Mouse (Mus musculus) mature B cell (primary cell): ENCODE measurements around the gene Spock2.
"Not testable (repeated sequence)": the region's sequence is repeated elsewhere in the genome, so short reads cannot be mapped to it uniquely, and the experiment has no call there.

Experiments used
- in situ Hi-C: fragments of 300-500 bp; cut with MboI; formaldehyde crosslinking; loops from 2 replicates; pipeline ENCODE4 v1.14.3; 2019

Spock2 gene

DNA sequence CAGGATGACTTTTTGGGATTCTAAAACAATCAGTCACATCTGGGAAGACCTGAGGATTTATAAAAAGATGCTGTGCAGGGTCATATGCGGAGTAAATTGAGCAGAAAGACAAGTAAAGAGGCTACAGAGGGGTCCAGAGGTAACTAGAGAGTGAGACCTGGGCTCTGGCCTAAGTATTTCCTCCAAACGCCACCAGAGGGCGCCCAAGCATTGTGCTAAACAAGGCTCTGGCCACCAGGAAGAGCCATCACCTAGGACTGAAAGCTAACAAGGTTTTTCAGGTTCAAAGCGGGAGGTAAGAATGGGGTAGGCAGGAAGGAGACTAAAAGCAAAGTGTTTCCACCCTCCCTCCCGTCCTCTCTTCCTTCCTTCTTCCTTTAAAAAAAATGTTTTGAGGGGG is 42.1 kb downstream of the Spock2 start:
- in situ Hi-C loops = no loop called here

DNA sequence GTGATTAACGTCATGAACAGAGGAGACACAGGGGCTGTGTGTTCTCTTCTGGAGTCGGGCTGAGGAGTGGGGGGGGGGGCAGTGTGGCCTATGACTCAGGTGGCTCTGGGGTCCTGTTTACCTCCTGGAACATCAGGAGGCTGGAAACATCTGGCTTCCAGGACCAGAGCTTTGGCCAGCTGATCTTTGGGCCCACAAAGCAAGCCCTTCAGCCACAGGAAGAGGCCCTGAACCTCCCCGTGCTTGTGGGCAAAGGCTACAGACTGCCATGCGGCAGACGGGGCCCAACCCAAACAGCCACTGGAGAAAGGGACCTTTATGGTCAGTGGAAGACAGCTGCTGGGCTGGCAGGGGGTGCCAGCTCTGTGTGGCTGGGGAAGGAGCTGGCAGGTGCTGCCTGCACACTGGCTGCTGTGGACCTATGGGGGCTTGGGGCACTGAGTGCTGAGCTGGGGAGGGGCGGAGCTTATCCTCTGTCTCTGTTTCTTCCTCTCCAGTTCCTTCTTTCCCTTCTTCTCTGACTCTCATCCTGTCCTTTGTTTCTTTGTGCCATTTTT is 45.2 kb downstream of the Spock2 start:
- in situ Hi-C loops = no loop called here

DNA sequence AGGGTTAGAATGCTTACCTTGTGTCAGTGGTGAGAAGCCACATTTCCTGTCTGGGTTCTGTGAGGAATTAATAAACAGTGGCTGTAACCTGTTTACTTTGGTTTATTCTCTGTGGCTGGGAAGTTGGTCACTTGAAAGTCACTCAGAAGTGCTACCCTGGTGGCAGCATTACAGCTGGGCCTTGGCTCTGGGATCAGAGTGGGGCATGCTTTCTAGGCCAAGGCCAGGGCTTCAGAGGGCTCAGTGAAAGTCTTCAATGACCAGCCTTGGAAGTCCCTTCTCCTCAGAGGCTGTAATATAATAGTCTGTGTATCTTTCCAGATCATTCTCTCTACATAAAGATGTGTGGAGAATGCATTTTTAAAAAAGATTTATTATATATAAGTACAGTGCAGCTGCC is 50.0 kb downstream of the Spock2 start:
- in situ Hi-C loops = loop anchor here (5.0 kb wide), 1 partner anchor 61 kb away; the partner anchor contains the start of gene Chst3

DNA sequence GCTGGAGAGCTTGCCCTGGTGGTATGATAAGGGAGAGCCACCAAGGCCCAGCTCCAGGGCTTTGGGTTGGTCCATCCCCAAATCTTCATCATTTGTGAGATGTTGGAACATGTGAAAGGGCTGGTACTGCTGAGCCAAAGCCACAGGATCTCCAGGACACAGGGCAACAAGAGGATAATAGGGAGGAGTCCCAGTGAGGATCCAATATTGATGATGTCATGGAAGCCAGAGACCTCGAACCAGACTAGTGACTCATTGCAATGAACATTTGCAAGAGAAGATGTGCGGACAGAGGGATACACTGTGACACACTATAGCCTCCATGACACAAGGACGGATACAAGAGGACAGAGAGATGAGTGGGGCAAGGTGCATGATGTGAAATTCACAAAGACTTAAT is 52.1 kb downstream of the Spock2 start:
- in situ Hi-C loops = loop anchor here (5.0 kb wide), 1 partner anchor 59 kb away; the partner anchor contains the start of gene Chst3

DNA sequence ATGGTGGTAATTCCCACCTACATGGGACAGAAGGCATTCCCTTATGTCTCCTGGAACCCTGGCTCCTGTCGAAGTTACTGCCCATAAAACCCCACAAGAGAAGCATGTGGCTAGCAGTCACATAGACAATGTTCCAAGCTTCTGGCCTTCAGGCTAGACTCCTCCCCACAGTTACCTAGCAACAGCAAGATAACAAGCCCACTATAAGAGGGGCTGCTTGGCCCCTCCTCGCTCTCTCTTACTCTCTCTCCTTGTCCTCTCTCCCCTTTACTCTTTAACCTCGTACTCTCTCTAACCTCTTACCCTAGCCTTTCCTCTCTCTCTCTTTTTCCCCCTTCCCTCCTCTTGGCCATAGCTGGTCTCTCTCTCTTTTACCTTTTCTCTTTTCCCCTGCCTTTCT is 55.4 kb downstream of the Spock2 start:
- in situ Hi-C loops = not testable (repeated sequence)

DNA sequence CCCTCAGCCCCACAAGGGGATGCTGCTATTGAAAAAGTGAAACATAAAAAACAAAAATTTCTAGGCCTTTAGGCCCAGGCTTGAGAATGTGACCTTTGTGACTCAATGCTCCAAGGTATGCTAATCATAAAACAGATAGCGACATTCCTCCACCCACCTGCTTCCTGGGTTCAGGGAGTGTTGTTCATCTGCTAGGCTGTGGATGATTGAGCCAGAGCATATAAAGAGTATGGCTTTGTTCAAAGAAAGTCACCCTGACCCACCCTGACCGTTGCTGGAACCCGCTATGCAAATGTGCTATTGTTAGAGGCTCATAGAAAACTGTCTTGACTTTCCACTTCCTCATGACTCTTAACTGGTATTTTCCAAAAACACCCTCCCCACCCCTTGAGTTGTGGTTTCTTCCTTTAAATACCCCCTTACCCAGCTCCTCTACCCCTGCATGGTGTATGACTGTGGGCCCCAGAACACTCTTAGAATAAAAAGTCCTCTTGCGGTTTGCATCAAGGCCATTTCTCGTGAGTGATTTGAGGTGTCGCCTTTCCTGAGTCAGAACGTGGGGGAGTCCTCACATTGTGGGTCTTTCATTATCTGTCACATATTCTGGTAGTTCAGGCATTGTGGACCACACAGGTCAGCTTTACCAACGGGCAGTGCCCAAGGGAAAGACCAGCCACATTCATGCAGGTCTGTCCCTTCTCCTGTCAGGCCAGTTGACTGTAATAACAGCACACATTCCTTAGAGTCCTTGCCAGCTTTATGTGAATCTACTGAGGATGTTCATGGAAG is 56.4 kb downstream of the Spock2 start:
- in situ Hi-C loops = not testable (repeated sequence)

DNA sequence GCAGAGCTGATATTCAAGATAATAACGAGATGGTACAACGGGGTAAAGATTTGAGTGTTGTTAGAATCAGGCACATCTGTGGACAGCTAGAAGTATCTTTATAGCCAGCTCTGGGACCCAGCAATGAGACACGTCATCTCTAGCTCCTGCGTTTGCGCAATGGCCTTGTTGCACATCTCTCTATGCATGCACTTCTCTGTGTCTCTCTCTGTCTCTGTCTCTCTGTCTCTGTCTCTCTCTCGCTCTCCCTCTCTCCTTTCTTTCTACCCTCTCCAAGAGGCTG is 56.9 kb downstream of the Spock2 start:
- in situ Hi-C loops = no loop called here

DNA sequence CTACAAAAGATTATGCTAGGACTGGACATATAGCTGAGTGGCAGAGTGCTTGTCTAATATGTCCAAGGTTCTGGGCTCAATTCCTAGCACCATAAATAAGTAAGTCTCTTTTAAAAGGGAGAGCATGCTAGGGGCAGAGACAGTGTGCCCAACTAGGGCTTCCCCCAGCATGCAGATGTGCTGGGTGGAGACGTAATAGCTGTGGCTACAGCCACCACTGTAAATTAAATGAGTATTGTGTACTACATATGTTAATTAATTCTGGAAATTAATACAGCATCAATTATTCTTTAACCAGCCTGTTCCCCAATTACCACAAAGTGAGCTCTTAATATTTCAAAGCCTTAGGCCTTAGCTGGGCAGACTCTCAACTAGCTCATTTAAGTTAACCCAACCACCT is 58.9 kb downstream of the Spock2 start:
- in situ Hi-C loops = no loop called here

DNA sequence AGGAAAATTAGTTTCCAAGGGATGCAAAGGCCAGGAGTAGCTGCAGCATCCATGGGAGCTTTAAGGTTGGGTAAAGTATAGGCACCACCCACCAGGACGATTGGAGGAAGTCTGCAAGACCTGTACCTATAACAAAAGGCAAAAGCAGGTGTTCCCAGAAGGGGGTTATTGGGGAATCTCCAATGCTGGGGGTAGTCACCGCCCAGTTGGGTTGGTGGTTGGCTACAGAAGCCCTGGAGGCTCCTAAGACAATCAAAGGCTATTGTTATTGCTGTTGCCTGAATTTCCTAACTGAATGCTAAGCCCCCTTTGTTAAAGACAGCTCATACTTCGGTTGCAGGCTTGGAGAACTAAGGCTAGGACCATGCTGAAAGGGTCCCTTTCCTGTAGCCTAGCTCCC is 60.0 kb downstream of the Spock2 start:
- in situ Hi-C loops = no loop called here

DNA sequence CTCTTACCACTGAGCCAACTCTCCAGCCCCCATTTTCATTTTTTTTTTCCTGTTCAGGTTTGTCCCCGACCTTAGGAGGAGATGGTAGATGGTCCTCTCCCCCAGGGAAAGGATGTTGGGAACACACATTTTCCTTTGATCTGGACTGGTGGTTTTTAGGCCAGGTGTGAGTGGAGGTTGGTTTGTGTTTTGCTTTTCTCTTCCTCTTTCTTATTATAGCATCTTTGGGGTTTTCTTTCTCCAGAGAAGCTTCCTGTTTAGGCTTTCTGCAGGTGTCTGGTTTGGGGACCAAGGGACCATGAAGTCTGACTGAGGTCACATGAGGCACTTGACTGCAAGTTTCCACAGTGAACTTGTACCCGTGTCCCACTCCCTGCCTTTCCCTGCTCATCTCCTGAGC is 62.3 kb downstream of the Spock2 start:
- in situ Hi-C loops = no loop called here

DNA sequence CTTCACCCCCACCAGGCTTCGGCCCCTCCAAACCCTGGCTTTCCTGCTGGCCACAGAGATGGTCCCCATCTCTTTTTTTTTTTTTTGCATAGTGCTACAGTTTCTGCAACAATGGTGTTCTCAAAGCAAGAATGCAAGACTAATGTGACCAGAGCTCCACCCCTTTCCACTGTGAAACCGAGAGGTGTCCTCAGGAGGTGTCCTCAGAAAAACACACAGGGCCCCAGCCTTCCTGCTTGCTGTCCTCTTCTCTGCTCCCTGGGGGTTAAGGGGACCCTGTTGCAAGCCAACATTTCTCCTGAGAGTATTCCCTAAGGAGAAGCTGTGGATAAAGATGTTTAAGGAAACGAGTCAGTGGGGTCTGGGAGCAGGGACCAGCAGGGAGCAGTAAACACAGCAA is 62.9 kb downstream of the Spock2 start:
- in situ Hi-C loops = no loop called here

DNA sequence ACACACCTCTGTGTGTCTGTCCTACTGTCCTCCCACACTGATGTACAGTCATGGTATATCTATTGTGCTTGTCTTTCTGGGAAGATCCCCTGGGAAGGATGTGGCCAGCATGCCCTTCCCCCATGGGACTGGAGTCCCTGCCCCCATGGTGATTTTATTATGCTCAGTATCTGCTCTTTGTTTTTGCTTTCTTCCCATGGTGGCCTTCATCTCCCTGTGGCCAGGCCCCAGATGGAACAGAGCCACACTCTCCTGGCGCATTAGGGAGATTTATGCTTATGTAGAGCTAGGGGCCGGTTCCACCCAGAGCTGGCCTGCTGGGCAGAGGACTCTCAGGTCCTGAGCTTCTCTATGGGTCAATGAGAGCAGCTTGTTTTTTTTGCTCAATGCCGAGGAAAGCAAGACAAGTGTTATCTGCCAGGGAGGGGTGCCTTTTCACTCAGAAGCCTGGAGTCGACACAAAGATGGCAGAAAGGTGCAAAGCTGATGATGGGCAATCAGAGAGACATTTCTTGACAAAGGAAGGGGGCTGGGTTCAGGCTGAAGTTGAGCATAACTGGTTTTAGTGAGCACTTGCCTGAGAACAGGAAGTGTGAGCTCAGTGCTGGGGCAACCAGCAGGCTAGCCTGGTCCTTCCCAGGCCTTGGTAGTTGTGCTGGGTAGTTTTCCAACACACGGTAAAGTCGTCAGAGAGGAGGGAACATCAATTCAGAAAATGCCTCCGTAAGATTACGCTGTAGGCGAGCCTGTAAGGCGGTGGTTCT is 64.5 kb downstream of the Spock2 start:
- in situ Hi-C loops = no loop called here

DNA sequence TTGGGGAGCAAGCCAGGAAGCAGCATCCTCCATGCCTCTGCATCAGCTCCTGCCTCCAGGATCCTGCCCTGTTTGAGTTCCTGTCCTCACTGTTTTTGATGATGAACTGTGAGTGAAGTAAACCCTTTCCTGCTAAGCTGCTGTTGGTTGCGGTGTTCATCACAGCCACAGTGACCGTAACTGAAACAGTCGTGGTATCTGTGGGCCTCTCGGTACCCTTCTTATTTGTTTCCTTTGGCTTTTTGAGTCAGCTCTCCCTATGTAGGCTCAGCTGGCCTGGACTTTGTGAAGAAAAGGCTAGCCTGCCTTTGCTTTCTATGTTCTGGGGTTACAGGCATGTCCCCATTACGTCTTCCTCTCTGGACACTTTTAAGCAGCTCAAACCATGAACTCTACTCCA is 65.3 kb downstream of the Spock2 start:
- in situ Hi-C loops = no loop called here

DNA sequence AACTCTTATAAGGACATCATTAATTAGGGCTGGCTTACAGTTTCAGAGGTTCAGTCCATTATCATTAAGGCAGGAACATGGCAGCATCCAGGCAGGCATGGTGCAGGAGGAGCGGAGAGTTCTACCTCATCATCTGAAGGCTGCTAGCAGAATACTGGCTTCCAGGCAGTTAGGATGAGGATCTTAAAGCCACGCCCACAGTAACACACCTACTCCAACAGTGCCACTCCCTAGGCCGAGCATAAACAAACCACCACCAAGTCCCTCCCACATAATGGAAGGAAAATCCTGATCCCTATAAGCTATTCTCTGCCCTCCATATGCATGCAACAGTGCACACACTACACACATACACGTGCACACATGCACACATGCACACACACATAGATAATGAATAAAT is 66.3 kb downstream of the Spock2 start:
- in situ Hi-C loops = no loop called here

DNA sequence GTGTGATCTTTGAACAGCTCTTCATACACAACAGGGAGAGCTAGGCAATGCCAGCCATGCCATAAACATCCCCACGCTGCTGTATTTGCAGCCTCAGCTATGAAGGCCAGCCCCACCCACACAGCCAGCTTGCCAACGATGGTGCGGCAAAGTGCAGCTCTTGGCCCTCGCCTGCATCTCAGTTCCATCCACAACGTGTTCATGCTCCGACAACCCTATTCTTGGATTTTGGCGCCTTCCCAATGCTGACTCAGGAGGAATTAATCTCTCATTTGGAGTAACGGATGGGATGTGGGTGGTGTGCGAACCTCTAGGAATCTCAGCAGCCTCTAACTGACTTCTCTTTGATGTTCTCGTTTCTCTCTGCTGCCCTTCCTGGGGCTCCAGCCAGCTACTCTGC is 67.0 kb downstream of the Spock2 start:
- in situ Hi-C loops = no loop called here

DNA sequence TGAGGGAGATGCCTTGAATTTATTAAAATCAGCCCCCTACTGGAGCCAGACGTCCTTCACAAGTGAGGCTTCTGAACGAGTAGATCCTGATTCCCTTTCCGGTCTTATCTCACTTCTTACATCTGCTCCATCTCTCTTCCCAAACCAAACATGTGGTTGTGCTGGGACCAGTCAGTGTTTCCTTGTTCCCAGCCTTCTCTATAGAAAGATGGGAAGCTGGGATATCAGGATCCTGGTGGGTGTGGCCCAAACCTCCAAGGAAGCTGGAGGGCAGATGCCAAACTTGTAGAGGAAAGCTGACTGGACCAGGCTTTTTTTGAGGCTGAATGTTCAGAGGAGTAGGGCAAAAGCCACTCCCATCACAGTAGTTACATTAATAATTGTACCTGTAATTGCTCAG is 68.5 kb downstream of the Spock2 start:
- in situ Hi-C loops = no loop called here

DNA sequence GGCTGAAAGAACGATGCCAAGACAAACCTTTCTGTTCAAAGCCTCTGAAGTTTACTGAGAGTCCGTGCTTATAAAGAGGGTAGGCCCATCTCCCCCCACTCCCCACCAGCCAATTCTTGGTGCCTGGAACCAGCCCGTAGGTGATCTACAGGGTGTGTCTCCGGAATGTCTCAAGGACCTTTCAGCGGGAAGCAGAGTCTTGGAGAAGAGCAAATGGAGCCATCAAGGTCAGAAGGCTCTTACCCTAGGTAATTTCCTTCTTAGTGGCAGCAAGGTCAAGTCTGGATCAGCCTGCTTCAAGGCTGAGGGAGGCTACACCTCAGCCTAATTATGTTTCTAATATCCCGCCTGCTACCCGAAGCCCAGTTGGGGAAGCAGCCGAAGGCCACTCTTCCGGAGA is 69.3 kb downstream of the Spock2 start:
- in situ Hi-C loops = not testable (repeated sequence)
